Mouse (Mus musculus) MEL (cell line): Measurements from ENCODE around the gene Srsf6. TPM values are rescaled to one million over a fixed set of nuclear protein-coding genes. Genes with fewer than 3 reads are reported as not detected.
A peak's percentile ranks its signal among the peaks of the same experiment; 100 is the strongest.

Experiments used
- DNase-seq: peaks from one replicate; pipeline ENCODE4 v3.0.0; 2011; ENCODE audit warnings: low read depth, low spot score
- H3K27ac ChIP-seq: 2 replicates; pipeline ENCODE4 v1.5.1; 2012; ENCODE audit warnings: low read depth, mild to moderate bottlenecking, control low read depth, low read length, moderate library complexity; ENCODE audit not compliant: control insufficient read depth
- H3K27me3 ChIP-seq, 2 experiments: fragments of 150-350 bp in 1 of 2; sonication (generic) in 1 of 2; 2 replicates each; pipeline ENCODE4 v1.6.1; 2012; ENCODE audit warnings: low read length in 2 of 2, mild to moderate bottlenecking in 2 of 2, improper control_type of control experiment in 1 of 2, moderate library complexity in 1 of 2; ENCODE audit not compliant: insufficient read depth in 2 of 2, control insufficient read depth in 1 of 2
- H3K36me3 ChIP-seq, 2 experiments: 2 replicates each; pipeline ENCODE4 v1.6.1; 2012 to 2014; ENCODE audit warnings: low read length in 2 of 2, improper control_type of control experiment in 1 of 2, inconsistent platforms in 1 of 2, mild to moderate bottlenecking in 1 of 2; ENCODE audit not compliant: insufficient read depth in 2 of 2, control insufficient read depth in 1 of 2
- H3K4me1 ChIP-seq, 2 experiments: fragments of 150-350 bp in 1 of 2; sonication (generic) in 1 of 2; 2 replicates each; pipeline ENCODE4 v1.6.1; 2012; ENCODE audit warnings: low read length in 2 of 2, improper control_type of control experiment in 1 of 2, mild to moderate bottlenecking in 1 of 2; ENCODE audit not compliant: insufficient read depth in 2 of 2, control insufficient read depth in 1 of 2
- H3K4me3 ChIP-seq, 2 experiments: fragments of 150-350 bp in 1 of 2; sonication (generic) in 1 of 2; 2 replicates each; pipeline ENCODE4 v1.5.1; 2012; ENCODE audit warnings: low read depth in 2 of 2, low read length in 2 of 2, mild to moderate bottlenecking in 2 of 2, moderate library complexity in 2 of 2, control low read depth in 1 of 2, improper control_type of control experiment in 1 of 2; ENCODE audit not compliant: control insufficient read depth in 1 of 2, insufficient read depth in 1 of 2
- H3K79me2 ChIP-seq: 2 replicates; pipeline ENCODE4 v1.6.1; 2012; ENCODE audit warnings: mild to moderate bottlenecking, low read length, moderate library complexity; ENCODE audit not compliant: control insufficient read depth, poor library complexity, insufficient read depth
- H3K9ac ChIP-seq: 2 replicates; pipeline ENCODE4 v1.6.1; 2012; ENCODE audit warnings: low read depth, mild to moderate bottlenecking, control low read depth, low read length, moderate library complexity; ENCODE audit not compliant: control insufficient read depth, poor library complexity, severe bottlenecking
- H3K9me3 ChIP-seq: fragments of 150-350 bp; sonication (generic); replicated peaks from 2 replicates; pipeline ENCODE4 v1.6.1; 2012; ENCODE audit warnings: mild to moderate bottlenecking, low read length, improper control_type of control experiment, moderate library complexity; ENCODE audit not compliant: insufficient read depth
- BHLHE40 ChIP-seq: IDR thresholded peaks from 2 replicates; pipeline ENCODE4 v1.6.1; 2012; ENCODE audit warnings: low read depth, mild to moderate bottlenecking, inconsistent platforms, low read length, improper control_type of control experiment, borderline replicate concordance
- CHD1 ChIP-seq: IDR thresholded peaks from 2 replicates; pipeline ENCODE4 v1.6.1; 2012; ENCODE audit warnings: low read depth, mild to moderate bottlenecking, inconsistent platforms, low read length, improper control_type of control experiment
- CHD2 ChIP-seq: IDR thresholded peaks from 2 replicates; pipeline ENCODE4 v1.6.1; 2011; ENCODE audit warnings: low read length, improper control_type of control experiment
- CTCF ChIP-seq, 3 experiments: IDR thresholded peaks in 2 of 3; conservative IDR thresholded peaks in 1 of 3; 2 replicates each; pipeline ENCODE4 v1.5.1; 2011 to 2012; ENCODE audit warnings: low read length in 3 of 3, low read depth in 2 of 3, mild to moderate bottlenecking in 2 of 3, improper control_type of control experiment in 1 of 3, inconsistent platforms in 1 of 3, mixed read lengths in 1 of 3, moderate library complexity in 1 of 3; ENCODE audit not compliant: control insufficient read depth in 1 of 3, insufficient read depth in 1 of 3, poor library complexity in 1 of 3, severe bottlenecking in 1 of 3
- E2F4 ChIP-seq: IDR thresholded peaks from 2 replicates; pipeline ENCODE4 v1.6.1; 2011; ENCODE audit warnings: low read depth, low read length, improper control_type of control experiment, borderline replicate concordance
- ELF1 ChIP-seq: IDR thresholded peaks from 2 replicates; pipeline ENCODE4 v1.6.1; 2014; ENCODE audit warnings: low read depth, mild to moderate bottlenecking, inconsistent platforms, low read length, improper control_type of control experiment, moderate library complexity
- EP300 ChIP-seq, 2 experiments: IDR thresholded peaks; 2 replicates each; pipeline ENCODE4 v1.6.1; 2011; ENCODE audit warnings: improper control_type of control experiment in 2 of 2, low read length in 2 of 2, low read depth in 1 of 2, mild to moderate bottlenecking in 1 of 2
- ETS1 ChIP-seq: IDR thresholded peaks from 2 replicates; pipeline ENCODE4 v1.6.1; 2012; ENCODE audit warnings: low read depth, mild to moderate bottlenecking, inconsistent platforms, low read length, improper control_type of control experiment, moderate library complexity
- GABPA ChIP-seq: IDR thresholded peaks from 2 replicates; pipeline ENCODE4 v1.6.1; 2012; ENCODE audit warnings: low read depth, mild to moderate bottlenecking, inconsistent platforms, low read length, improper control_type of control experiment, moderate library complexity
- HCFC1 ChIP-seq: IDR thresholded peaks from 2 replicates; pipeline ENCODE4 v1.6.1; 2012; ENCODE audit warnings: low read depth, mild to moderate bottlenecking, inconsistent platforms, low read length, improper control_type of control experiment, moderate library complexity
- JUND ChIP-seq: IDR thresholded peaks from 2 replicates; pipeline ENCODE4 v1.6.1; 2011; ENCODE audit warnings: low read depth, mild to moderate bottlenecking, improper control_type of control experiment, low read length
- MAFK ChIP-seq: IDR thresholded peaks from 2 replicates; pipeline ENCODE4 v1.6.1; 2011; ENCODE audit warnings: low read depth, mild to moderate bottlenecking, low read length, improper control_type of control experiment, borderline replicate concordance
- MAX ChIP-seq: IDR thresholded peaks from 2 replicates; pipeline ENCODE4 v1.6.1; 2011; ENCODE audit warnings: low read length, improper control_type of control experiment
- MAZ ChIP-seq: IDR thresholded peaks from 2 replicates; pipeline ENCODE4 v1.6.1; 2012; ENCODE audit warnings: low read depth, mild to moderate bottlenecking, inconsistent platforms, low read length, improper control_type of control experiment
- MXI1 ChIP-seq: IDR thresholded peaks from 2 replicates; pipeline ENCODE4 v1.6.1; 2011; ENCODE audit warnings: mild to moderate bottlenecking, low read depth, low read length, improper control_type of control experiment
- MYB ChIP-seq: IDR thresholded peaks from 2 replicates; pipeline ENCODE4 v1.6.1; 2011; ENCODE audit warnings: mild to moderate bottlenecking, low read depth, low read length, improper control_type of control experiment
- MYC ChIP-seq: IDR thresholded peaks from 2 replicates; pipeline ENCODE4 v1.6.1; 2011; ENCODE audit warnings: low read depth, mild to moderate bottlenecking, low read length, improper control_type of control experiment, moderate library complexity
- NELFE ChIP-seq: IDR thresholded peaks from 2 replicates; pipeline ENCODE4 v1.6.1; 2011; ENCODE audit warnings: low read depth, low read length, improper control_type of control experiment
- NRF1 ChIP-seq: IDR thresholded peaks from 2 replicates; pipeline ENCODE4 v1.6.1; 2014; ENCODE audit warnings: low read depth, mild to moderate bottlenecking, inconsistent platforms, low read length, improper control_type of control experiment, moderate library complexity; ENCODE audit not compliant: poor library complexity, insufficient read depth, severe bottlenecking
- POLR2A ChIP-seq, 2 experiments: IDR thresholded peaks; 2 replicates each; pipeline ENCODE4 v1.6.1; 2011 to 2012; ENCODE audit warnings: low read length in 2 of 2, mild to moderate bottlenecking in 2 of 2, control low read depth in 1 of 2, improper control_type of control experiment in 1 of 2, low read depth in 1 of 2, moderate library complexity in 1 of 2; ENCODE audit not compliant: control insufficient read depth in 1 of 2, insufficient read depth in 1 of 2, poor library complexity in 1 of 2
- POLR2AphosphoS2 ChIP-seq: IDR thresholded peaks from 2 replicates; pipeline ENCODE4 v1.6.1; 2011; ENCODE audit warnings: low read length, improper control_type of control experiment
- POLR2AphosphoS5 ChIP-seq: IDR thresholded peaks from 2 replicates; pipeline ENCODE4 v1.6.1; 2012; ENCODE audit warnings: low read depth, borderline replicate concordance, mild to moderate bottlenecking, inconsistent platforms, low read length, moderate library complexity, mixed read lengths
- RAD21 ChIP-seq: IDR thresholded peaks from 2 replicates; pipeline ENCODE4 v1.6.1; 2011; ENCODE audit warnings: mild to moderate bottlenecking, low read depth, low read length, improper control_type of control experiment
- RCOR1 ChIP-seq: IDR thresholded peaks from 2 replicates; pipeline ENCODE4 v1.6.1; 2012; ENCODE audit warnings: low read depth, mild to moderate bottlenecking, inconsistent platforms, low read length, improper control_type of control experiment
- SIN3A ChIP-seq: IDR thresholded peaks from 2 replicates; pipeline ENCODE4 v1.6.1; 2012; ENCODE audit warnings: low read length, improper control_type of control experiment, inconsistent platforms
- SMC3 ChIP-seq: IDR thresholded peaks from 2 replicates; pipeline ENCODE4 v1.6.1; 2011; ENCODE audit warnings: low read depth, low read length, improper control_type of control experiment
- TBP ChIP-seq: IDR thresholded peaks from 2 replicates; pipeline ENCODE4 v1.8.0; 2011; ENCODE audit warnings: low read depth, low read length, improper control_type of control experiment
- TCF12 ChIP-seq: IDR thresholded peaks from 2 replicates; pipeline ENCODE4 v1.6.1; 2014; ENCODE audit warnings: low read depth, mild to moderate bottlenecking, inconsistent platforms, low read length, improper control_type of control experiment, moderate library complexity
- UBTF ChIP-seq: IDR thresholded peaks from 2 replicates; pipeline ENCODE4 v1.6.1; 2012; ENCODE audit warnings: low read depth, mild to moderate bottlenecking, inconsistent platforms, low read length, improper control_type of control experiment, moderate library complexity, borderline replicate concordance; ENCODE audit not compliant: insufficient read depth
- USF1 ChIP-seq: IDR thresholded peaks from 2 replicates; pipeline ENCODE4 v1.6.1; 2014; ENCODE audit warnings: low read depth, mild to moderate bottlenecking, inconsistent platforms, low read length, improper control_type of control experiment, moderate library complexity
- USF2 ChIP-seq, 2 experiments: IDR thresholded peaks; 2 replicates each; pipeline ENCODE4 v1.6.1; 2011 to 2012; ENCODE audit warnings: improper control_type of control experiment in 2 of 2, low read length in 2 of 2, borderline replicate concordance in 1 of 2, inconsistent platforms in 1 of 2, low read depth in 1 of 2, mild to moderate bottlenecking in 1 of 2; ENCODE audit not compliant: insufficient read depth in 1 of 2
- ZC3H11A ChIP-seq: IDR thresholded peaks from 2 replicates; pipeline ENCODE4 v1.6.1; 2012; ENCODE audit warnings: low read depth, mild to moderate bottlenecking, inconsistent platforms, low read length, improper control_type of control experiment
- ZKSCAN1 ChIP-seq: IDR thresholded peaks from 2 replicates; pipeline ENCODE4 v1.6.1; 2012; ENCODE audit warnings: low read depth, mild to moderate bottlenecking, inconsistent platforms, low read length, improper control_type of control experiment, moderate library complexity
- ZMIZ1 ChIP-seq: IDR thresholded peaks from 2 replicates; pipeline ENCODE4 v1.6.1; 2012; ENCODE audit warnings: low read depth, mild to moderate bottlenecking, inconsistent platforms, low read length, improper control_type of control experiment, moderate library complexity
- ZNF384 ChIP-seq: IDR thresholded peaks from 2 replicates; pipeline ENCODE4 v1.6.1; 2012; ENCODE audit warnings: low read depth, mild to moderate bottlenecking, inconsistent platforms, low read length, improper control_type of control experiment
- polyA plus RNA-seq, 2 experiments: library from polyadenylated mRNA; stranded (reverse) in 1 of 2; unstranded in 1 of 2; fragments of >175 nt in 1 of 2; fragments of >200 nt in 1 of 2; gene quantifications; 2 replicates each; pipeline versions ENCODE4 v1.2.1 to v1.2.4; 2012; ENCODE audit warnings: low replicate concordance in 2 of 2, low read depth in 1 of 2; ENCODE audit not compliant: insufficient read length in 2 of 2, insufficient read depth in 1 of 2, missing spikeins in 1 of 2
- total RNA-seq: library from RNA; depleted of rRNA; stranded (reverse); fragments of 300-350 nt; gene quantifications from 2 replicates; pipeline ENCODE4 v1.2.3, GENCODE M21; 2012; rRNA removed

Gene Srsf6
- total RNA-seq = 155 and 173 TPM in 2 replicates
- 100 to 1,000 TPM in 1 of 2 experiments, 10 to 100 TPM in 1; 69.2 to 284 TPM for polyA plus RNA-seq

GRCm38 (mm10) chr2:162931123-162931673 is at the start of gene Srsf6:
Gene Srsf6, plus strand, starts transcription at chr2:162931528.
- H3K36me3 ChIP-seq = peaks cover 28 to 35% of the 10 kb centered on the region in 2 experiments
- no peaks in the 10 kb centered on the region for H3K27me3 ChIP-seq
- H3K79me2 ChIP-seq = peaks cover 26% of the 10 kb centered on the region
- no peaks in the 10 kb centered on the region for H3K9me3 ChIP-seq
- peak; percentile 91 for DNase-seq
- peaks cover 0 to 22% of the 10 kb centered on the region in 2 experiments for H3K4me1 ChIP-seq
- H3K9ac ChIP-seq = peak within 1 kb of the TSS; percentile 100
- peak within 1 kb of the TSS; percentile 99 for H3K27ac ChIP-seq
- H3K4me3 ChIP-seq = peak within 1 kb of the TSS; percentile 94 to 99
- TF ChIP-seq CHD1 (no peak), CTCF (IDR thresholded peaks at IDR 0.05 in 2 of 3, conservative IDR thresholded peaks at IDR 0.05 in 1 of 3; ENCODE audit: control insufficient read depth in 1 of 3, insufficient read depth in 1 of 3, low read depth in 2 of 3, low read length in 3 of 3, poor library complexity in 1 of 3, severe bottlenecking in 1 of 3) (no peak), POLR2A (IDR thresholded peaks at IDR 0.05; ENCODE audit: control insufficient read depth in 1 of 2, insufficient read depth in 1 of 2, low read depth in 1 of 2, low read length in 2 of 2, poor library complexity in 1 of 2) (peak; percentile 86 to 95), E2F4 (peak; percentile 87; the same call in 1 of the 2 replicates), ELF1 (0 out of 2 replicates have a peak, but pooled peaks have one; percentile 42), POLR2AphosphoS2 (peak; percentile 79; the same call in 1 of the 2 replicates), BHLHE40 (peak; percentile 47; the same call in 1 of the 2 replicates), MAFK (no peak), ZKSCAN1 (no peak), NELFE (peak; percentile 97), NRF1 (peak; percentile 61), EP300 (IDR thresholded peaks at IDR 0.05; ENCODE audit: low read depth in 1 of 2, low read length in 2 of 2) (no peak), SIN3A (peak; percentile 77), MYB (no peak), MAX (peak; percentile 67), POLR2AphosphoS5 (no peak; the same call in 1 of the 2 replicates), ZNF384 (peak; percentile 66), CHD2 (peak; percentile 67), MYC (peak; percentile 70; the same call in 1 of the 2 replicates), USF2 (IDR thresholded peaks at IDR 0.05; ENCODE audit: borderline replicate concordance in 1 of 2, insufficient read depth in 1 of 2, low read depth in 1 of 2, low read length in 2 of 2) (no peak), RCOR1 (no peak; the same call in 1 of the 2 replicates), TBP (peak; percentile 90), UBTF (no peak), ETS1 (0 out of 2 replicates have a peak, but pooled peaks have one; percentile 2), MXI1 (peak; percentile 88), USF1 (0 out of 2 replicates have a peak, but pooled peaks have one; percentile 41), JUND (no peak), ZC3H11A (no peak), SMC3 (no peak), RAD21 (no peak), GABPA (no peak), MAZ (0 out of 2 replicates have a peak, but pooled peaks have one; percentile 15), ZMIZ1 (peak; percentile 69), HCFC1 (peak; percentile 74), TCF12 (peak; percentile 31; the same call in 1 of the 2 replicates)
